Comparison of ENCODE assay signal across 9 mouse cellular contexts in the genomic region with DNA sequence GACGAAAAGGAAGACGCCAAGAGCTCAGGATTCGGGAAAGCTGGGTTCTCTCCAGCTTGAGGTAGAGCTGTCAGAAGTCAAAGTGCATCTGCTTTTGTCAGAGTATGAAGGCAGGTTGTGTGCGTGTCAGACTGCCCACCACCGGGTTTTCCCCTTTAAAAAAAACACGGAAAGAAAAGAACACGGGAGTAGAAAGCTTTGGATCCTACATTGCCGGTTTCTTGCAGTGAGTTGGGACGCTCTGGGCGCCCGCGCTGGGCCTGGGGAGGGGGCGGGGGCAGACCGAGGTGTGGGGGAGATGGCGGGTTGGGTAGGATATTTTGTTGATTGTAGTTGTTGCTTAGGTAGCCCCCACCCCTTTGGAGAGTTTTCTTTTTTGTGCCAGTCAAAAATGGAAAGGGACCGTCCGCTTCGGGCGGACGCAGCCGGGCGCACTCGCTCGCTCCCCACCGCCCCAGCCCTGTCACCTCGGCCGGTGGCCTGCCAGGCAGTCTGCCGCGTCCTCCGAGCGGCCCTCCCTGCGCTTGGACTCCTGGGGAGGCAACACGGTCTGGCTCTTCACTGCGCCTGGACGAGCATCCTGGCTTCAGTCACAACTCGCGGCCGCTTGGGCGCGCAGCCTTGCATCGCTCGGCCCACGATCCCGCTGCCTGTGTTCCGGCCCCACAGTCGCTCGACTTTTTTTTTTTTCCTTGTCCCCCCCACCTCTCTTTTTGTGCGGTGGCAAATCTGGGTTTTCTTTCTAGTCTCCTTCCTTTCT. TPM values are rescaled to one million over a fixed set of nuclear protein-coding genes. Genes with fewer than 3 reads are reported as not detected.
A peak's percentile ranks its signal among the peaks of the same experiment; 100 is the strongest.
DNase-seq lines count a peak whose midpoint lies in the region; ATAC-seq and TF ChIP-seq lines count a peak whose summit lies in the region.
"Had no signal": no experiment of that assay in that cellular context is flagged by ENCODE, and none has a peak within 500 bp of the region (broad histone marks: within the 10 kb centered on the region; RNA-seq: fewer than 3 reads in every experiment).

No protein-coding gene starts in this region.

- no peaks in the 10 kb centered on the region for H3K9me3 ChIP-seq in embryonic facial prominence, embryonic 12.5 days
- no peaks in the 10 kb centered on the region for H3K9me3 ChIP-seq in midbrain, postnatal 0 days (ENCODE audit: low read length)

- peaks cover 20% of the 10 kb centered on the region for H3K4me1 ChIP-seq in embryonic facial prominence, embryonic 12.5 days
- no peaks in the 10 kb centered on the region for H3K4me1 ChIP-seq in midbrain, postnatal 0 days (ENCODE audit: insufficient read depth, low read length)

- peak overlapping the region; percentile 86 for H3K4me2 ChIP-seq in embryonic facial prominence, embryonic 12.5 days (replicated peaks)
- peak overlapping the region; percentile 44 for H3K4me2 ChIP-seq in midbrain, postnatal 0 days (ENCODE audit: low read depth, low read length, poor library complexity, severe bottlenecking)

- no peaks in the 10 kb centered on the region for H3K36me3 ChIP-seq in embryonic facial prominence, embryonic 12.5 days
- no peaks in the 10 kb centered on the region for H3K36me3 ChIP-seq in midbrain, postnatal 0 days (ENCODE audit: insufficient read depth, low read length)

- H3K27me3 ChIP-seq in embryonic facial prominence, embryonic 12.5 days, result peaks cover 93% of the 10 kb centered on the region
- H3K27me3 ChIP-seq in midbrain, postnatal 0 days (ENCODE audit: insufficient read depth, low read length), result peaks cover 31% of the 10 kb centered on the region

- peak; percentile 26 for DNase-seq in right cerebral cortex, postnatal 4 days
- DNase-seq in right cerebral cortex, adult 18-20 months, result no peak
- peak; percentile 31 for DNase-seq in kidney, adult 9 months
- no peak for DNase-seq in midbrain, postnatal 0 days (ENCODE audit: low spot score)
- DNase-seq in right cerebral cortex, postnatal 10 days (ENCODE audit: low spot score in 2 of 2), result no peak
- DNase-seq in urinary bladder, adult 2 months (ENCODE audit: low spot score), result no peak
- DNase-seq in layer of hippocampus, adult 9-11 months, result no peak

- no peak for ATAC-seq in embryonic facial prominence, embryonic 12.5 days (ENCODE audit: insufficient number of reproducible peaks, insufficient read depth, low FRiP score, low TSS enrichment)
- no peak for ATAC-seq in midbrain, postnatal 0 days (ENCODE audit: low FRiP score)

- H3K4me3 ChIP-seq in embryonic facial prominence, embryonic 12.5 days, result peak overlapping the region; percentile 47
- peak overlapping the region; percentile 49 for H3K4me3 ChIP-seq in midbrain, postnatal 0 days (ENCODE audit: low read depth, low read length)

- WGBS in embryonic facial prominence, embryonic 12.5 days, result under 1% methylated on average over 48 of the region's 48 CpGs
- WGBS in midbrain, postnatal 0 days, result under 1% methylated on average over 47 of the region's 48 CpGs

- TF ChIP-seq CTCF in midbrain, postnatal 0 days (IDR thresholded peaks at IDR 0.05), result no peak

- no peak overlapping the region for H3K9ac ChIP-seq in embryonic facial prominence, embryonic 12.5 days
- H3K9ac ChIP-seq in midbrain, postnatal 0 days (replicated peaks; ENCODE audit: low read length, poor library complexity, severe bottlenecking), result peak overlapping the region; percentile 64

- no peak overlapping the region for H3K27ac ChIP-seq in embryonic facial prominence, embryonic 12.5 days
- peak overlapping the region; percentile 67 for H3K27ac ChIP-seq in midbrain, postnatal 0 days (ENCODE audit: low read depth, low read length)

RNA-seq across cellular contexts. Expression of a gene that starts 0.6 kb away (rescaled TPM):
- 0.55 and 0.60 TPM in 2 replicates for polyA plus RNA-seq in embryonic facial prominence, embryonic 12.5 days (2016; fragmentation: Nextera tagmentation; extraction: Ambion mirVana)
- total RNA-seq in midbrain, postnatal 0 days (2014; rRNA removed), result 34.2 and 44.9 TPM in 2 replicates
- 21.3 and 22.5 TPM in 2 replicates for polyA plus RNA-seq in midbrain, postnatal 0 days (2015; fragmentation: Nextera tagmentation; extraction: Ambion mirVana)
- not detected in 2 replicates for polyA plus RNA-seq in urinary bladder, adult 2 months (2012; rRNA removed)
- polyA plus RNA-seq: spleen, adult 2 months had no signal

RNA-seq across cellular contexts. Expression of a gene that starts 11.4 kb away (rescaled TPM):
- 53.8 and 53.9 TPM in 2 replicates for polyA plus RNA-seq in embryonic facial prominence, embryonic 12.5 days (2016; fragmentation: Nextera tagmentation; extraction: Ambion mirVana)
- total RNA-seq in midbrain, postnatal 0 days (2014; rRNA removed), result 24.8 and 27.3 TPM in 2 replicates
- 34.9 and 39.2 TPM in 2 replicates for polyA plus RNA-seq in midbrain, postnatal 0 days (2015; fragmentation: Nextera tagmentation; extraction: Ambion mirVana)
- polyA plus RNA-seq in urinary bladder, adult 2 months (2012; rRNA removed), result 6.2 and 9.8 TPM in 2 replicates

Comparison
In these comparisons a context has a peak if more than half of its experiments do, and no peak if none do; other contexts are left out.
1. DNase-seq: peak in right cerebral cortex, postnatal 4 days (single experiment) and kidney, adult 9 months (single experiment); none in right cerebral cortex, adult 18-20 months (single experiment), midbrain, postnatal 0 days (single experiment), right cerebral cortex, postnatal 10 days (0 of 2), urinary bladder, adult 2 months (single experiment) and layer of hippocampus, adult 9-11 months (single experiment).
2. RNA of a gene that starts 0.6 kb away (polyA plus RNA-seq): 21.3 to 22.5 TPM in midbrain, postnatal 0 days; 0.55 to 0.60 TPM in embryonic facial prominence, embryonic 12.5 days and not detected in urinary bladder, adult 2 months; every median in the first group is over 10 times any median in the second.